Mouse (Mus musculus) megakaryocyte, embryonic 14.5 days (primary cell): ENCODE results near the gene 5031439G07Rik. TPM values are rescaled to one million over a fixed set of nuclear protein-coding genes. Genes with fewer than 3 reads are reported as not detected.
"Not testable (repeated sequence)": the region's sequence is repeated elsewhere in the genome, so short reads cannot be mapped to it uniquely, and the experiment has no call there.

ENCODE experiments used
- H3K27me3 ChIP-seq: replicated peaks from 2 replicates; pipeline ENCODE3; 2012; ENCODE audit warnings: inconsistent platforms
- H3K36me3 ChIP-seq: replicated peaks from 2 replicates; pipeline ENCODE3; 2012; ENCODE audit warnings: low read length, inconsistent platforms, mixed read lengths
- H3K4me1 ChIP-seq: 2 replicates; pipeline ENCODE4 v1.6.1; 2012; ENCODE audit warnings: inconsistent platforms
- H3K4me3 ChIP-seq: replicated peaks from 2 replicates; pipeline ENCODE3; 2012; ENCODE audit warnings: moderate library complexity, mild to moderate bottlenecking, inconsistent platforms
- H3K9me3 ChIP-seq: 2 replicates; pipeline ENCODE4 v1.6.1; 2012; ENCODE audit warnings: inconsistent platforms
- FLI1 ChIP-seq: IDR thresholded peaks from 2 replicates; pipeline ENCODE4 v1.6.1; 2012; ENCODE audit warnings: low read length, inconsistent platforms, mixed read lengths
- GATA1 ChIP-seq: IDR thresholded peaks from 3 replicates; pipeline ENCODE4 v1.6.1; 2012; ENCODE audit warnings: mixed read lengths, low read length, inconsistent platforms, borderline replicate concordance
- polyA plus RNA-seq: library from polyadenylated mRNA; stranded (reverse); fragments of >175 nt; gene quantifications from 2 replicates; pipeline ENCODE4 v1.2.3, GENCODE M21; 2012; ENCODE audit warnings: low replicate concordance; ENCODE audit not compliant: insufficient read depth

5031439G07Rik gene
- polyA plus RNA-seq, result 17.6 and 21.8 TPM in 2 replicates

GRCm38 (mm10) chr15:84987874-84988825, at the start of gene 5031439G07Rik:
Gene 5031439G07Rik (minus strand): TSS chr15:84988551.
- Histone ChIP-seq H3K36me3 (no peaks in the 10 kb centered on the region), H3K4me1 (peaks cover 44% of the 10 kb centered on the region), H3K9me3 (peaks cover 12% of the 10 kb centered on the region), H3K4me3 (peak within 1 kb of the TSS; percentile 96), H3K27me3 (peaks cover 63% of the 10 kb centered on the region)
- no peak for TF ChIP-seq GATA1
- no peak for TF ChIP-seq FLI1

GRCm38 (mm10) chr15:85037343-85037690, 49.0 kb upstream of the 5031439G07Rik start:
- peak overlapping the region; percentile 96 for H3K4me3 ChIP-seq
- H3K36me3 ChIP-seq, result no peaks in the 10 kb centered on the region
- TF ChIP-seq FLI1 (no peak), GATA1 (no peak)
- peaks cover 9% of the 10 kb centered on the region for H3K27me3 ChIP-seq
- peaks cover 56% of the 10 kb centered on the region for H3K4me1 ChIP-seq
- no peaks in the 10 kb centered on the region for H3K9me3 ChIP-seq

DNA sequence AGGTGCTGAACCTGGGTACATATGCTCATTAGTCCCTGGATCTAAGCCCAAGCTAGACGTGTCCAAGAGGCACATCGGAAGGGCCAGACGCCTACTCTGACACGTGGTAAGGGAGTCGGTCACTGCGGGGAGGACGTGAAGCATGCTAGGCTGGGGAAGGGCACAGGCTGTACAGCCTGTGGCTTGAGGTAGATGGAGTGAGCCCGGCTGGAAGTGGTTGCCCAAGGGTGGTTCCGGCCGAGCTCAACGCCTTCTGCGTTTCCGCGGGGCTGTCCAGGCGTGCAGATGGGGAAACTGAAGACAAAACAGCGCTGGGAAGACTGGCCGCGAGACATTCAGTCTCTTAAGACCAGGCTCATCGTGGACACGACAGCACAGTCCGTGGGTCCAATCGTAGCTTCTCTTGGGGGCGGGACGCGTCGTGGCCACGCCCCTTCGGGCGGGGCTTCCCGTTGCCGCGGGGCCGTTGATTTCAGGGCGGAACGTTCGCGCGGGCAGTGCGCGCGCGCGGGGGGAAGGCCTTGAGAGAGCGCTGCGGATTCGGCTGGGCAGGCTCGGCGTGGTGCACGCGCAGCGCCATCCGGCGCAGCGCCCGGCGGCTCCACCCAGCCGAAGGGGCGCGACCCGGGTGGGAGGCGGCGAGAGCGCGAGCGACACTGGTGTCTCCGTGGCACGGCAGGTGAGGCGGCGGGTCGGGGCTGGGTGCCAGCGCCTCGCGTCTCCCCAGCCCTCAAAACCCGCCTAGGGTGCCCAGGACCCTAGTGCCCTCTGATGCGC, 48.4 kb upstream of the 5031439G07Rik start:
- no peaks in the 10 kb centered on the region for H3K36me3 ChIP-seq
- H3K4me3 ChIP-seq, result peak overlapping the region; percentile 96
- TF ChIP-seq GATA1 (no peak), FLI1 (no peak)
- H3K4me1 ChIP-seq, result peaks cover 50% of the 10 kb centered on the region
- peaks cover 15% of the 10 kb centered on the region for H3K27me3 ChIP-seq
- no peaks in the 10 kb centered on the region for H3K9me3 ChIP-seq

GRCm38 (mm10) chr15:85033916-85034315, 45.6 kb upstream of the 5031439G07Rik start:
- not testable (repeated sequence) for H3K36me3 ChIP-seq, H3K4me3 ChIP-seq, H3K9me3 ChIP-seq
- peaks cover 20% of the 10 kb centered on the region for H3K27me3 ChIP-seq
- H3K4me1 ChIP-seq, result peaks cover 35% of the 10 kb centered on the region

DNA sequence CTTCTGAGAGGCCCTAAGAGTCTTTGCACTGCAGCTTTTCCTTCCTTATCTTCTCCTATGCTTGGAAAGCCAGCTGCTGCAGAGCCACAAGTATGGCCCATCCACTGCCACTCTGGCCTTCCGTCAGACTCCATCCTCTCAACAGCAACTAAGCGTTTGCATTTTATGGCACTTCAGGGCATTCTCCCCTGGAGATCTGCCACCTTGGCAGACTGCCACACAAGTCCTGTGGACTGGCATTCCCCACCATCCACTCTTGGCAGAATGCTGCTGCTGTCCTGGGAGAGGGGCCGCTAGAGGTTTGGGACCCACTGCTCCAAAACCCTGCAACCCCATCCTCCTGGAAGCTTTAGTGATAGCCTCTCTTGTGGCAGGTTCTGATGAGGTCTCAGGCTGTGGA, 43.5 kb upstream of the 5031439G07Rik start:
- H3K36me3 ChIP-seq, result no peaks in the 10 kb centered on the region
- H3K9me3 ChIP-seq, result no peaks in the 10 kb centered on the region
- TF ChIP-seq GATA1 (no peak), FLI1 (no peak)
- H3K27me3 ChIP-seq, result peaks cover 28% of the 10 kb centered on the region
- no peak overlapping the region for H3K4me3 ChIP-seq
- peaks cover 18% of the 10 kb centered on the region for H3K4me1 ChIP-seq

- H3K27me3 ChIP-seq, result peaks cover 38% of the 10 kb centered on the region
- H3K36me3 ChIP-seq, H3K4me3 ChIP-seq, H3K9me3 ChIP-seq, H3K4me1 ChIP-seq: not testable (repeated sequence)
Measured at GRCm38 (mm10) chr15:85030643-85031042, 42.3 kb upstream of the 5031439G07Rik start.

- H3K4me3 ChIP-seq, H3K9me3 ChIP-seq, H3K4me1 ChIP-seq, H3K36me3 ChIP-seq: not testable (repeated sequence)
- peaks cover 45% of the 10 kb centered on the region for H3K27me3 ChIP-seq
Measured at GRCm38 (mm10) chr15:85028648-85029047, 40.3 kb upstream of the 5031439G07Rik start, which contains the start of gene Fam118a. Gene Fam118a (plus strand): TSS chr15:85028948.

DNA sequence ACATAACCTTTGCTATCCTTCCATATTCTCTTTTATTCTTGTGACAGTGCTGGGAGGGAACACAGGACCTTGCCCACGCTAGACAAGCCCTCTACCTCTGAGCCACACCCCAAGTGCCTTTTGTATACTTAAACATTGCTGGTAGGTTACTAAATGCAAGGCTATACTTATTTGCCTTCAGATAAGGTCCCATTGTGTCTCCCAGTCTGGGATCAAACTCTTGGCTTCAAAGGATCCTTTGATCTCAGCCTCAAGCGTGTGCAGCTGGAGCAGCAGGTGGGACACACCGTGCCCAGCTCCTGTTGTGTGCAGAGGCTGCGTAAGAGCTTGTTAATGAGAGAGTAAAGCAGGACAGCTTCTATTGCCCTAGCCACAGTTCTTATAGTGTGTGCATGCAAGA, 39.4 kb upstream of the 5031439G07Rik start:
- H3K36me3 ChIP-seq, result no peaks in the 10 kb centered on the region
- H3K9me3 ChIP-seq, result no peaks in the 10 kb centered on the region
- no peak overlapping the region for H3K4me3 ChIP-seq
- no peaks in the 10 kb centered on the region for H3K4me1 ChIP-seq
- H3K27me3 ChIP-seq, result peaks cover 46% of the 10 kb centered on the region
- no peak for TF ChIP-seq FLI1
- TF ChIP-seq GATA1, result no peak

DNA sequence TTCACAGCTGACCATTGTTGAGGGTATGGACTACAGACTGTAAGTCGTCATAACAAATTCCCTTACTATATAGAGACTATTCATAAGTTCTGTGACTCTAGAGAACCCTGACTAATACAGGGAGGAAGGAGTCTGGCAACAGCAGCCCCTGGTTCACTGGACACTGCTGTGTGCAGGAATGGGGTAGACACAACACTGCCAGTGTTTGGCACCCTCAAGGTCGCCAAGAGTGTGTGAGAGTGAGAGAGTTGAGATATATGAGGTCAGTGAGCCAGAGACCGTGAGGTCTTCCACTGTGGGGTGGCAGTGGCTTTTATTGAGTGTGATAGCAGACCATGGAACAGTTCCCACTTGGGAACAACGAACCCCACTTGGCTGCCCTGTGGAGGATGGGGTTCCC, 37.8 kb upstream of the 5031439G07Rik start:
- Histone ChIP-seq H3K9me3 (no peaks in the 10 kb centered on the region), H3K4me1 (no peaks in the 10 kb centered on the region), H3K36me3 (no peaks in the 10 kb centered on the region), H3K4me3 (no peak overlapping the region), H3K27me3 (peaks cover 44% of the 10 kb centered on the region)
- TF ChIP-seq FLI1 (no peak), GATA1 (no peak)

- H3K9me3 ChIP-seq, result no peaks in the 10 kb centered on the region
- peaks cover 72% of the 10 kb centered on the region for H3K27me3 ChIP-seq
Measured at GRCm38 (mm10) chr15:85022211-85022610, 33.9 kb upstream of the 5031439G07Rik start.

More at GRCm38 (mm10) chr15:85022211-85022610, 33.9 kb upstream of the 5031439G07Rik start:
- no peaks in the 10 kb centered on the region for H3K36me3 ChIP-seq
- H3K4me3 ChIP-seq, result no peak overlapping the region
- TF ChIP-seq FLI1, result no peak
- no peak for TF ChIP-seq GATA1
- peaks cover 7% of the 10 kb centered on the region for H3K4me1 ChIP-seq
